Mouse (Mus musculus): ENCODE data around the gene B4galnt1.

B4galnt1 gene

GRCm38 (mm10) chr10:127135118-127135836, 29.7 kb upstream of the B4galnt1 start:
- ChIA-PET CTCF (interaction anchor here in 3 of 4 experiments (0.6 to 1.7 kb wide), 5 partner anchors 9 to 867 kb away, joined by 3 to 9 read pairs (median 4); partner anchors contain the start of gene Os9 (in 1 of the 3)), POLR2A (interaction anchor here in 2 of 4 experiments (0.6 to 1.4 kb wide), 2 partner anchors 26 to 36 kb away, joined by 3 read pairs; no protein-coding TSS in a partner anchor)

GRCm38 (mm10) chr10:127136510-127136909, 28.5 kb upstream of the B4galnt1 start:
- POLR2A ChIA-PET: interaction anchor here in 2 of 4 experiments (0.8 to 1.1 kb wide), 2 partner anchors 9 to 190 kb away, joined by 3 to 4 read pairs; no protein-coding TSS in a partner anchor
- CTCF ChIA-PET: interaction anchor here in 1 of 4 experiments (1.2 kb wide), 1 partner anchor 34 kb away, joined by 4 read pairs; no protein-coding TSS in a partner anchor

GRCm38 (mm10) chr10:127137896-127138295, 27.1 kb upstream of the B4galnt1 start:
- ChIA-PET POLR2A (interaction anchor here in 1 of 4 experiments (1.4 kb wide), 1 partner anchor 11 kb away, joined by 3 read pairs; no protein-coding TSS in a partner anchor), CTCF (no interaction called here)

GRCm38 (mm10) chr10:127138328-127139141, 26.5 kb upstream of the B4galnt1 start:
- ChIA-PET POLR2A (interaction anchor here in 1 of 4 experiments (1.4 kb wide), 1 partner anchor 11 kb away, joined by 3 read pairs; no protein-coding TSS in a partner anchor), CTCF (interaction anchor here in 1 of 4 experiments (0.6 kb wide), 1 partner anchor 148 kb away, joined by 3 read pairs; no protein-coding TSS in a partner anchor)

GRCm38 (mm10) chr10:127140971-127141370, 24.1 kb upstream of the B4galnt1 start:
- ChIA-PET CTCF (interaction anchor here in 1 of 4 experiments (1.0 kb wide), 1 partner anchor 18 kb away, joined by 3 read pairs; no protein-coding TSS in a partner anchor), POLR2A (interaction anchor here in 3 of 4 experiments (0.6 to 1.8 kb wide), 8 partner anchors 9 to 925 kb away, joined by 3 to 6 read pairs (median 4); partner anchors contain the start of gene Os9 (in 1 of the 3))

GRCm38 (mm10) chr10:127141500-127141899, 23.5 kb upstream of the B4galnt1 start:
- POLR2A ChIA-PET: interaction anchor here in 3 of 4 experiments (0.7 to 1.8 kb wide), 4 partner anchors 9 to 95 kb away, joined by 3 to 6 read pairs (median 4); partner anchors contain the start of gene Os9 (in 1 of the 3)
- CTCF ChIA-PET: interaction anchor here in 1 of 4 experiments (1.0 to 1.7 kb wide), 2 partner anchors 18 to 19 kb away, joined by 3 read pairs; no protein-coding TSS in a partner anchor

GRCm38 (mm10) chr10:127143228-127143627, 21.8 kb upstream of the B4galnt1 start:
- ChIA-PET POLR2A (interaction anchor here in 3 of 4 experiments (0.7 to 1.5 kb wide), 5 partner anchors 10 to 77 kb away, joined by 3 to 5 read pairs (median 4); no protein-coding TSS in a partner anchor), CTCF (interaction anchor here in 2 of 4 experiments (0.9 to 2.0 kb wide), 5 partner anchors 9 to 310 kb away, joined by 3 to 6 read pairs (median 4); no protein-coding TSS in a partner anchor)

GRCm38 (mm10) chr10:127144536-127144935, 20.5 kb upstream of the B4galnt1 start:
- CTCF ChIA-PET: interaction anchor here in 3 of 4 experiments (0.7 to 2.0 kb wide), 5 partner anchors 10 to 309 kb away, joined by 3 to 6 read pairs (median 3); no protein-coding TSS in a partner anchor
- POLR2A ChIA-PET: interaction anchor here in 1 of 4 experiments (0.7 to 1.7 kb wide), 3 partner anchors 16 to 116 kb away, joined by 3 to 6 read pairs (median 4); no protein-coding TSS in a partner anchor

- CTCF ChIA-PET: interaction anchor here in 3 of 4 experiments (0.6 to 2.0 kb wide), 10 partner anchors 10 to 247 kb away, joined by 3 to 7 read pairs (median 4); partner anchors contain the start of genes B4galnt1 (in 2 of the 3) and Os9 (in 1 of the 3)
Measured at GRCm38 (mm10) chr10:127145303-127145702, 19.7 kb upstream of the B4galnt1 start.

GRCm38 (mm10) chr10:127147135-127147534, 17.9 kb upstream of the B4galnt1 start:
- CTCF ChIA-PET: interaction anchor here in 2 of 4 experiments (0.7 to 1.5 kb wide), 2 partner anchors 23 to 362 kb away, joined by 3 to 5 read pairs; no protein-coding TSS in a partner anchor
- POLR2A ChIA-PET: interaction anchor here in 2 of 4 experiments (0.8 to 1.6 kb wide), 4 partner anchors 19 to 175 kb away, joined by 3 to 6 read pairs (median 3); partner anchors contain the start of gene Os9 (in 1 of the 2)

More at GRCm38 (mm10) chr10:127145303-127145702, 19.7 kb upstream of the B4galnt1 start:
- POLR2A ChIA-PET: interaction anchor here (0.6 to 1.7 kb wide), 15 partner anchors 9 to 131 kb away, joined by 3 to 6 read pairs (median 4); partner anchors contain the start of gene Os9 (in 2 of the 4)

- POLR2A ChIA-PET: interaction anchor here in 1 of 4 experiments (1.1 to 1.2 kb wide), 2 partner anchors 30 to 188 kb away, joined by 3 read pairs; partner anchors contain the start of gene Os9
- CTCF ChIA-PET: interaction anchor here in 1 of 4 experiments (0.5 kb wide), 1 partner anchor 40 kb away, joined by 7 read pairs; no protein-coding TSS in a partner anchor
Measured at GRCm38 (mm10) chr10:127150471-127150872, 14.6 kb upstream of the B4galnt1 start.

GRCm38 (mm10) chr10:127151233-127151632, 13.8 kb upstream of the B4galnt1 start:
- CTCF ChIA-PET: interaction anchor here in 1 of 4 experiments (0.6 kb wide), 1 partner anchor 922 kb away, joined by 3 read pairs; no protein-coding TSS in a partner anchor
- POLR2A ChIA-PET: interaction anchor here in 1 of 4 experiments (1.1 to 1.2 kb wide), 2 partner anchors 30 to 187 kb away, joined by 3 read pairs; partner anchors contain the start of gene Os9

GRCm38 (mm10) chr10:127152556-127152955, 12.5 kb upstream of the B4galnt1 start:
- POLR2A ChIA-PET: interaction anchor here in 2 of 4 experiments (0.6 to 1.6 kb wide), 4 partner anchors 59 to 460 kb away, joined by 3 to 4 read pairs (median 4); partner anchors contain the start of gene Pip4k2c (in 1 of the 2)
- CTCF ChIA-PET: interaction anchor here in 2 of 4 experiments (0.6 to 2.3 kb wide), 2 partner anchors 18 to 181 kb away, joined by 4 to 11 read pairs; no protein-coding TSS in a partner anchor

GRCm38 (mm10) chr10:127153323-127153722, 11.7 kb upstream of the B4galnt1 start:
- POLR2A ChIA-PET: interaction anchor here in 2 of 4 experiments (0.6 to 1.7 kb wide), 8 partner anchors 10 to 83 kb away, joined by 3 to 5 read pairs (median 3); partner anchors contain the start of genes B4galnt1 (in 1 of the 2) and Pip4k2c (in 1 of the 2)

GRCm38 (mm10) chr10:127154241-127154640, 10.8 kb upstream of the B4galnt1 start:
- POLR2A ChIA-PET: interaction anchor here in 3 of 4 experiments (0.5 to 1.7 kb wide), 9 partner anchors 8 to 60 kb away, joined by 3 to 5 read pairs (median 3); partner anchors contain the start of genes B4galnt1 (in 2 of the 3) and Pip4k2c (in 1 of the 3)
- CTCF ChIA-PET: interaction anchor here in 2 of 4 experiments (1.1 to 2.3 kb wide), 2 partner anchors 11 to 16 kb away, joined by 3 to 11 read pairs; partner anchors contain the start of gene B4galnt1 (in 1 of the 2)

More at GRCm38 (mm10) chr10:127153323-127153722, 11.7 kb upstream of the B4galnt1 start:
- CTCF ChIA-PET: interaction anchor here in 3 of 4 experiments (0.6 to 2.3 kb wide), 3 partner anchors 12 to 180 kb away, joined by 3 to 11 read pairs (median 4); partner anchors contain the start of gene B4galnt1 (in 1 of the 3)

- ChIA-PET POLR2A (interaction anchor here in 3 of 4 experiments (0.5 to 1.7 kb wide), 7 partner anchors 9 to 60 kb away, joined by 3 to 5 read pairs (median 3); partner anchors contain the start of genes B4galnt1 (in 2 of the 3) and Pip4k2c (in 1 of the 3)), CTCF (interaction anchor here in 1 of 4 experiments (1.7 kb wide), 1 partner anchor 16 kb away, joined by 3 read pairs; no protein-coding TSS in a partner anchor)
Measured at GRCm38 (mm10) chr10:127154652-127155051, 10.4 kb upstream of the B4galnt1 start.

All from embryonic stem cell, embryonic (primary cell).